Mouse (Mus musculus) CD4-positive naive resting alpha-beta T cell, adult 76 days (primary cell): ENCODE data around the gene Med8. TPM values are rescaled to one million over a fixed set of nuclear protein-coding genes. Genes with fewer than 3 reads are reported as not detected.

Source experiments
- total RNA-seq: library from RNA; stranded (reverse); gene quantifications from one replicate; pipeline ENCODE4 v1.2.4, GENCODE M21; 2023

Gene Med8
- total RNA-seq, result 75.2 TPM

GRCm38 (mm10) chr4:118409142-118409900 is at the start of gene Med8, which contains the start of gene Szt2:
Gene Med8 (plus strand): TSS chr4:118409337.
Gene Szt2 (minus strand): TSS chr4:118409273.

GRCm38 (mm10) chr4:118427768-118428451 is 18.8 kb downstream of the Med8 start, which contains the start of gene Elovl1:
Gene Elovl1 (plus strand): TSS chr4:118428093.

GRCm38 (mm10) chr4:118436820-118437603 is 27.9 kb downstream of the Med8 start, which contains the start of gene Cdc20:
Gene Cdc20 (minus strand): TSS chr4:118437352.

DNA sequence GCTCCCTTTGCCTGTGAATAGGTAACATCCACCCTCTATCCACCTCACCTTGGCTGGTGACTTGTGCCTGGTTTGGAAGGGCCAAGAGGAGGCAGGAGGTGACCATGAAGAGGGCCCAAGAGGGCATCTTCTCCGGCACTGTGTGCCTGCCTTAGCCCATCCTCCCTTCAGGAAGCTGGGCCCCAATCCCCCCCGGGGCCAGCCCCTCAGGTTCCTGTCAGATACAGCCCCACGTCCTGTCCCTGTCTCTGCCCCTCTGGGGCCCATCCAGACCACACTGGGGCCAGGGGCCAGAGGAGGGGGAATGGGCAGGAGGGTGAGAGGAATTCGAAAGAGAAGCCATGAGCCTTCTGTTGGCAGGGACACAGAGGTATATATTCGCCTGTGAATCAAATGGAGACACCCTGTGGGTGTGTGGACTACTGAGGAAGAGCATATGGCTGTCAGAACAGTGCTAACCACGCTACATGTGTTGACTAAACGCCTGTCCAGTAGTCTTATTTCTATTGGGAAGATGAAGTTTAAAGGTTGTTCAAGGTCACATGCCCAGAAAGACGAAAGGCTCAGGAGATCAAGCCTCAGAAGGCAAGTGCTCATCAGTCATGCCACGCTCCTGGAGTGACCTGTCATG is 48.3 kb downstream of the Med8 start, which contains the start of gene Mpl:
TSS of gene Mpl (minus strand) at position 169 of the 631 bp plus-strand sequence.

Other genes with a start within 250 kb of the Med8 start
- gene Kdm4a, start 229.3 kb upstream of the Med8 start, total RNA-seq, result 55.0 TPM
- gene Ptprf, start 117.9 kb upstream of the Med8 start, total RNA-seq, result 4.2 TPM
- gene Szt2, start 64 bp upstream of the Med8 start, total RNA-seq, result 78.7 TPM
- gene Elovl1, start 18.8 kb downstream of the Med8 start, total RNA-seq, result 33.0 TPM
- 2.8 TPM for gene Cdc20, start 28.0 kb downstream of the Med8 start, total RNA-seq
- gene Mpl, start 48.2 kb downstream of the Med8 start, total RNA-seq, result 0.32 TPM
- gene Tie1, start 80.7 kb downstream of the Med8 start, total RNA-seq, result not detected
- not detected for gene 2610528J11Rik, start 117.7 kb downstream of the Med8 start, total RNA-seq
- not detected for gene Tmem125, start 134.7 kb downstream of the Med8 start, total RNA-seq
- not detected for gene Cfap57, start 211.4 kb downstream of the Med8 start, total RNA-seq
- gene Ebna1bp2, start 211.5 kb downstream of the Med8 start, total RNA-seq, result 65.9 TPM
- not detected for gene Olfr62, start 249.6 kb downstream of the Med8 start, total RNA-seq